In genomic region chr11:66905617-66906384, GRCm38 (mm10) we compare ENCODE assay signal across 8 mouse cellular contexts. TPM values are rescaled to one million over a fixed set of nuclear protein-coding genes. Genes with fewer than 3 reads are reported as not detected.
DNase-seq lines count a peak whose midpoint lies in the region; ATAC-seq lines count a peak whose summit lies in the region.

No protein-coding gene starts in this region.

- H3K4me3 ChIP-seq in hindbrain, embryonic 15.5 days: peak overlapping the region; percentile 6; the same call in 1 of the 2 replicates

- ATAC-seq in hindbrain, embryonic 15.5 days (ENCODE audit: low FRiP score, low read depth): peak; percentile 77; the same call in 1 of the 2 replicates
- no peak for ATAC-seq in monocyte, adult 5-6 weeks (replicated peaks; ENCODE audit: insufficient number of reproducible peaks, low FRiP score, low TSS enrichment, poor library complexity, severe bottlenecking)

- H3K4me2 ChIP-seq in hindbrain, embryonic 15.5 days: peak overlapping the region; percentile 50

- H3K9me3 ChIP-seq in hindbrain, embryonic 15.5 days: no peaks in the 10 kb centered on the region

- H3K36me3 ChIP-seq in hindbrain, embryonic 15.5 days: no peaks in the 10 kb centered on the region

- no peaks in the 10 kb centered on the region for H3K27me3 ChIP-seq in hindbrain, embryonic 15.5 days

- peak; percentile 70 for DNase-seq in WW6 (ENCODE audit: low read depth, low spot score)
- peak; percentile 90 for DNase-seq in cerebellum, postnatal 14 days
- DNase-seq in frontal cortex, postnatal 36 days (ENCODE audit: low spot score in 2 of 2): peak; percentile 70 to 78
- DNase-seq in left cerebral cortex, adult 11 months (ENCODE audit: low spot score): peak; percentile 36
- DNase-seq in lung, postnatal 36 days: peak; percentile 77
- DNase-seq in right cerebral cortex, postnatal 10 days (ENCODE audit: low spot score in 2 of 2): peak; percentile 73 to 83

- 0 out of 2 replicates have a peak overlapping the region, but pooled peaks have one; percentile 25 for H3K9ac ChIP-seq in hindbrain, embryonic 15.5 days

- H3K27ac ChIP-seq in hindbrain, embryonic 15.5 days (replicated peaks): no peak overlapping the region

- 13% methylated on average over 21 of the region's 21 CpGs for WGBS in hindbrain, embryonic 15.5 days

- peaks cover 8% of the 10 kb centered on the region for H3K4me1 ChIP-seq in hindbrain, embryonic 15.5 days (replicated peaks)

RNA-seq across cellular contexts. Expression of gene Pirt, which starts 6.0 kb away (rescaled TPM):
- polyA plus RNA-seq in hindbrain, embryonic 15.5 days (2015; fragmentation: Nextera tagmentation; extraction: Ambion mirVana): 4.1 and 8.4 TPM in 2 replicates
- total RNA-seq in monocyte, adult 5-6 weeks (2017): not detected in 3 replicates

RNA-seq across cellular contexts. Expression of gene Tmem238l, which starts 50.6 kb away (rescaled TPM):
- not detected in 2 replicates for polyA plus RNA-seq in hindbrain, embryonic 15.5 days (2015; fragmentation: Nextera tagmentation; extraction: Ambion mirVana)
- not detected in 3 replicates for total RNA-seq in monocyte, adult 5-6 weeks (2017)

Comparison
In these comparisons a context has a peak if more than half of its experiments do, and no peak if none do; other contexts are left out.
1. DNase-seq: peak in every context shown above with its lines; median percentile 90 in cerebellum, postnatal 14 days; 78 in right cerebral cortex, postnatal 10 days; 77 in lung, postnatal 36 days; 74 in frontal cortex, postnatal 36 days; 70 in WW6; 36 in left cerebral cortex, adult 11 months.